Mouse (Mus musculus): ENCODE measurements around the gene Mecom. TPM values are rescaled to one million over a fixed set of nuclear protein-coding genes. Genes with fewer than 3 reads are reported as not detected.
"Not testable (repeated sequence)": the region's sequence is repeated elsewhere in the genome, so short reads cannot be mapped to it uniquely, and the experiment has no call there.

Gene Mecom
- polyA plus RNA-seq, 1 experiment: not detected

DNA sequence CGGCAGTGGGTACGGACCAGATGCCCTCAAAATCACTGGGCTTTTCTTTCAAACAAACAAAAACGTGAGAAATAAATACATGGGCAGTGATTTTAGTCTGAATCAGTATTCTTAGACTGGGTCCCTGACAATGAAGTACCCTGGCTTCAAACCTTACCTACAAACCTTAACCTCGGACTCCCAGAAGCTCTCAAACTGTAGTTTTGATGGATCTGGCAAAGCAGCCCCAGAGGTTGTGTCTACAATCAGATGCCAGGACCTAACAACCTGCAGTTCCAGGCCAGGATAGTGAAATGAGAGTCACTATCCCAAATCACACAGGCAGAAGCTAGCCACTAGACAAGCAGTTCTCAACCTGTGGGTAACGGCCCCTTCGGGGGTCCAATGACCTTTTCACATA, 111.2 kb downstream of the Mecom start:
- Histone ChIP-seq H3K36me3 (replicated peaks; ENCODE audit: low read length) (no peaks in the 10 kb centered on the region), H3K27me3 (replicated peaks) (no peaks in the 10 kb centered on the region), H3K4me3 (replicated peaks) (no peak overlapping the region), H3K4me1 (no peaks in the 10 kb centered on the region), H3K9me3 (no peaks in the 10 kb centered on the region)
- TF ChIP-seq GATA1 (IDR thresholded peaks at IDR 0.05; ENCODE audit: borderline replicate concordance, low read length) (no peak), FLI1 (IDR thresholded peaks at IDR 0.05; ENCODE audit: low read length) (no peak)

DNA sequence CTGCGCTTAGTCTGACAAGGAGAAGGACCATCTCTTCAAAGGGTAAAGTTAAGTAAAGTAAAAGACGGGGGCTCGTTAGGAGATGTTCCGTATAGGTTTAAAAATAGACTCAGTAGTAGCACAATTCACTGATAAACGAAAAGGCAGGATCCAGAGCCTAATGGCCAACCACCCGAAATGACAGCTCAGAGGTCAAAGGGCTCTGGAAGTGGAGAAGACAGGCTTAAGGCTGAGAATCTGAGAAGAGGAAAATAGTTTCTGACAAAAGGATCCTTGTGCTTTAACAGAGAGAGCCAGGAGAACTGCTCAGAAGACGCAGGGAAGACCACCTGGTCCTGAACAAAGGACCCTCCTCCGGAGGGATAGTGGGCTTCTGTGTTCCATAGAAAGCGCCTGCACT, 111.7 kb downstream of the Mecom start:
- Histone ChIP-seq H3K36me3 (replicated peaks; ENCODE audit: low read length) (no peaks in the 10 kb centered on the region), H3K4me3 (replicated peaks) (no peak overlapping the region), H3K9me3 (no peaks in the 10 kb centered on the region), H3K4me1 (no peaks in the 10 kb centered on the region), H3K27me3 (replicated peaks) (no peaks in the 10 kb centered on the region)
- no peak for TF ChIP-seq FLI1 (IDR thresholded peaks at IDR 0.05; ENCODE audit: low read length)
- TF ChIP-seq GATA1 (IDR thresholded peaks at IDR 0.05; ENCODE audit: borderline replicate concordance, low read length): no peak

DNA sequence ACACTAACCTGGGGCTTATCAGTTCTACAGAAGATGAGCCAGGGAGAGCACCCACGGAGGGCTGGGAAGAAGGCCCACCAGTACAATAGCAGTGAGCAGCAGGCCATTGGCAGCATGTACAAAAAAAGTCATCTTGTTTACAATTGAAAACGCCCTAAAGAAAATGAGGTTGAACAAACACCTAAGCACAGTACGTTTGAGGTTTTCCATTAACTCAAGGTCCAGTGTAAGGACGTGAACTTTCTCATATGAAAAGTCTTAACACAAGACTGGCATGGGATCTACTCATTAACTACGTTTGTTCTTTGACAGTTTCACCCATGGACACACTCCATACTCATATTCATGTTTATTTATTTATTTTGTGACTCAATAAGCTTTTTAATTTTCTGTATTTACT, 118.9 kb downstream of the Mecom start:
- Histone ChIP-seq H3K36me3 (replicated peaks; ENCODE audit: low read length) (no peaks in the 10 kb centered on the region), H3K27me3 (replicated peaks) (no peaks in the 10 kb centered on the region), H3K4me3 (replicated peaks) (no peak overlapping the region), H3K4me1 (no peaks in the 10 kb centered on the region), H3K9me3 (no peaks in the 10 kb centered on the region)
- no peak for TF ChIP-seq GATA1 (IDR thresholded peaks at IDR 0.05; ENCODE audit: borderline replicate concordance, low read length)
- no peak for TF ChIP-seq FLI1 (IDR thresholded peaks at IDR 0.05; ENCODE audit: low read length)

DNA sequence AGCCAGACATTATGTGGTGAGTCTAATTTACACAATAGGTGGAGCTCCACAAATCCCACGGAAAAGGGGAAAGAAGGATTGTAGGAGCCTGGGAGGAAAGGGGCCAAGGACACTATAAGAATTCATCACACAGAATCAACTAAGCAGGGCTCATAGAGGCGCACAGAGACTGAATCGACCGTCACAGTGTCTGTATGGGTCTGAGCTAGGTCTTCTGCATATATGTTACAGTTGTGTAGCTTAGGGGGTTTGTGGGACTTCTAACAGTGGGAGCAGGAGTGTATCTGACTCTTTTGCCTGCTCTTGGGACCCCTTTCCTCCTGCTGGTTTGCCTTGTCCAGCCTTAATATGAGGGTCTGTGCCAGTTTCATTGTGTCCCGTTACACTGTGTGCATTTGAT, 123.8 kb downstream of the Mecom start:
- Histone ChIP-seq H3K9me3 (no peaks in the 10 kb centered on the region), H3K36me3 (replicated peaks; ENCODE audit: low read length) (no peaks in the 10 kb centered on the region), H3K4me1 (no peaks in the 10 kb centered on the region), H3K27me3 (replicated peaks) (no peaks in the 10 kb centered on the region), H3K4me3 (replicated peaks) (no peak overlapping the region)
- no peak for TF ChIP-seq FLI1 (IDR thresholded peaks at IDR 0.05; ENCODE audit: low read length)
- TF ChIP-seq GATA1 (IDR thresholded peaks at IDR 0.05; ENCODE audit: borderline replicate concordance, low read length): no peak

DNA sequence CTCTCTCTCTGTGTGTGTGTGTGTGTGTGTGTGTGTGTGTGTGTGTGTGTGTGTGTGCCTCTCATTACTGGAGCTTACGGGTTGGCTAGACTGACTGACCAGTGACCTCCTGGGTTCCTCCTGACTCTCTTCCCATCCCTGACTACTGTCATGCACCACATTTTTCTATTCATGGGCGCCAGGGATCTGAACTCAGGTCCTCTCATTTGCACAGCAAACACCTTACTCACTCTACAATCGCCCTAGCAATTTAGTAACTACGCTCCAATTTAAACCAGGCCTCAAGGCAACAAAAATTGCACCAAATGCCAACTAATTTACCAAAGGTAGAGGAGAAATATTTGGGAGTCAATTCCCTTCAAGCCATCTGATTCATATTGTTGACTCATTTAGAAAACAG, 125.9 kb downstream of the Mecom start:
- H3K4me3 ChIP-seq (replicated peaks): peak overlapping the region; percentile 85
- H3K27me3 ChIP-seq (replicated peaks); H3K36me3 ChIP-seq (replicated peaks; ENCODE audit: low read length); H3K4me1 ChIP-seq; H3K9me3 ChIP-seq: not testable (repeated sequence)

DNA sequence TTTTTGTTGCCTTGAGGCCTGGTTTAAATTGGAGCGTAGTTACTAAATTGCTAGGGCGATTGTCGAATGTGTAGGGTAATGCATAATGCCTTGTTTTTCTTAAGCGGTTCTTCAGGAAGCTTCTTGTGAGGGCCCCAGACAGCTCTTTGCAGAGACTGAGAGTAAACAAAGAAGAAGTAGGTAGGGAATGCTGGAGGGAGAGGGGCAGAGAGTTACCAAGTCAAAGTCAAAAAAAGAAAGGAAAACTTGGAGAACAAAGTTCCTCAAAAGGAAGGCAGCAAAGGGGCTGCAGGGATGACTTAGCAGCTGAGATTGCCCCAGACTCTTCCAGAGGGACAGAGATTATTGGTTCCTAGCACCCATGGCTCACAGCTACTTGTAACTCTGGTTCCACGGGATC, 126.9 kb downstream of the Mecom start:
- TF ChIP-seq FLI1 (IDR thresholded peaks at IDR 0.05; ENCODE audit: low read length) (no peak), GATA1 (IDR thresholded peaks at IDR 0.05; ENCODE audit: borderline replicate concordance, low read length) (no peak)
- Histone ChIP-seq H3K36me3 (replicated peaks; ENCODE audit: low read length) (no peaks in the 10 kb centered on the region), H3K9me3 (no peaks in the 10 kb centered on the region), H3K4me3 (replicated peaks) (no peak overlapping the region), H3K4me1 (no peaks in the 10 kb centered on the region), H3K27me3 (replicated peaks) (no peaks in the 10 kb centered on the region)

DNA sequence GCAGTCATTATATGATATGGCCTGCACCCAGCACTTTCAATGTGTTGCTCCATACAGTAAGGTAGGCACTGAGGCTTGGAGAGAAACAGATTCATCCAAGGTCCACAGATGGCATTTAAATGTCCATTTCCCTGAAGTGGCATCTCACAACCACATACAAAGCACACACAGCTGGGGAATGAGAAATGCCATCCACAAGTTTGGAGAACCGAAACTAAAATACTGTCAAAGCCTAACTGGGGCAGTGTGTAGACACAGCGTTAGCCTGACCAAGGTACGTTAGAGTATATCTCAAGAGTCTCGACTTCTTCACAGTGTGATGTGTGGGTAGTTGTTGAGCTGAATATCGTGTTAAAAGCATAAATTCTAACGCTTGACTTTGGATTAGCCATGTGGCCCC, 133.6 kb downstream of the Mecom start:
- TF ChIP-seq FLI1 (IDR thresholded peaks at IDR 0.05; ENCODE audit: low read length) (no peak), GATA1 (IDR thresholded peaks at IDR 0.05; ENCODE audit: borderline replicate concordance, low read length) (no peak)
- Histone ChIP-seq H3K36me3 (replicated peaks; ENCODE audit: low read length) (no peaks in the 10 kb centered on the region), H3K9me3 (no peaks in the 10 kb centered on the region), H3K4me3 (replicated peaks) (no peak overlapping the region), H3K4me1 (no peaks in the 10 kb centered on the region), H3K27me3 (replicated peaks) (no peaks in the 10 kb centered on the region)

DNA sequence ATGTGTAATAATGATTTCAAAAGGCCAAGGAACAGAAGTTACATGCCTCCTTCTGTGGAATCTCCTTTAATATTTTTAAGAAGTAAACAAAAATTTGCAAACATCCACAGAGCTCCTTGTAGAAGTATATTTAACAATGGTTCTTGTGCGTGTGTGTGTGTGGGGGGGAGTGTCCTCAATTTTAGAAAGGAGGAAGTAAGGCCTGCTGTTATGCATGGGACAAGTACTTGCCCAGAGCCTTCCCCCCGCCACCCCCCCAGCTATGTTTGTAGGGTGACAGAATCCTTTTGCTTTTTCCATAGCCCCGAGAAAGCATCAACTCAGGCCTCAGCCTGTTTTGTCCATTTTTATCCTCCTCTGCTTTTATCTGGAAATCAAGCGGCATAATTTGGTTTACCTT, 137.0 kb downstream of the Mecom start:
- H3K4me3 ChIP-seq (replicated peaks): no peak overlapping the region
- TF ChIP-seq GATA1 (IDR thresholded peaks at IDR 0.05; ENCODE audit: borderline replicate concordance, low read length) (no peak), FLI1 (IDR thresholded peaks at IDR 0.05; ENCODE audit: low read length) (no peak)
- H3K27me3 ChIP-seq (replicated peaks): no peaks in the 10 kb centered on the region
- no peaks in the 10 kb centered on the region for H3K36me3 ChIP-seq (replicated peaks; ENCODE audit: low read length)
- H3K4me1 ChIP-seq: no peaks in the 10 kb centered on the region; the same call in 1 of the 2 replicates
- H3K9me3 ChIP-seq: no peaks in the 10 kb centered on the region

DNA sequence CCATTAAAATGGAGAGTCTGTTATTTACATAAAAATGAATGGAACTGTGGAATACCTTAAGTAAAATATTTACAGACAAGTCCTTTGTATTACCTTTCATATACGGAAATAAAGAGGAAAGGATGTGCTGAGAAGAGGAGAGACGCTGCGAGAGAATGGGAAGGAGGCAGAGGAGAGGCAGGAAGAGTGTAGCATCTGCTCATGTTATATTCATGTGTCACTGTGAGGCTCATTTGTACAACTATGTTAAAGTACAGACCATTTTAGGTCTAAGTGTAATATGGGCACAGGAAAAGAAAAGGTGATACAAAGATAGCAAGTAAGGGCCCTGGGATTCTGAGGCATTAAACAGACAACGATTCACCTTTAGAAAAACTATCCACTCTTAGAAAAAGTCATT, 143.0 kb downstream of the Mecom start:
- H3K4me1 ChIP-seq: no peaks in the 10 kb centered on the region; the same call in 1 of the 2 replicates
- TF ChIP-seq GATA1 (IDR thresholded peaks at IDR 0.05; ENCODE audit: borderline replicate concordance, low read length) (no peak), FLI1 (IDR thresholded peaks at IDR 0.05; ENCODE audit: low read length) (no peak)
- no peaks in the 10 kb centered on the region for H3K27me3 ChIP-seq (replicated peaks)
- no peaks in the 10 kb centered on the region for H3K9me3 ChIP-seq
- no peak overlapping the region for H3K4me3 ChIP-seq (replicated peaks)
- H3K36me3 ChIP-seq (replicated peaks; ENCODE audit: low read length): no peaks in the 10 kb centered on the region

DNA sequence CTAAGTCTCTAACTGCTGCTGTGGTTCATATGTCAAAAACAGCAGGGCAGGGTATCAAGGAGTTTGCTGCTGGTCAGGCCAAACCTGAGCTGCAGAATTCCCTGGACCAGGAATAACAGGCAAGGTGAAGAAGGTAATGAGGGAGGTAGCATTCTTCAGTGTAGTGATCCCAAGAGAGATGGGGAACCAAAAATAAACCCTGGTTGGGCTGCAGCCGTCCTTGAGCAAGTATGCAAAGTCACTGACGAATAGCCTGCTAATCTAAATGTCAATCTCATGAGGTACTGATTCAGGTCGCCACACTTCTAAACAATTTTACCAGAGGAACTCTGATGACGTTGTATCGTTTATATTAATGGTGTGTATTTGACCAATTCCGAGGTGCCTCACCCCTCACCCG, 148.9 kb downstream of the Mecom start:
- no peak for TF ChIP-seq GATA1 (IDR thresholded peaks at IDR 0.05; ENCODE audit: borderline replicate concordance, low read length)
- TF ChIP-seq FLI1 (IDR thresholded peaks at IDR 0.05; ENCODE audit: low read length): no peak
- no peaks in the 10 kb centered on the region for H3K9me3 ChIP-seq
- no peaks in the 10 kb centered on the region for H3K27me3 ChIP-seq (replicated peaks)
- H3K36me3 ChIP-seq (replicated peaks; ENCODE audit: low read length): no peaks in the 10 kb centered on the region
- H3K4me3 ChIP-seq (replicated peaks): no peak overlapping the region
- no peaks in the 10 kb centered on the region for H3K4me1 ChIP-seq

DNA sequence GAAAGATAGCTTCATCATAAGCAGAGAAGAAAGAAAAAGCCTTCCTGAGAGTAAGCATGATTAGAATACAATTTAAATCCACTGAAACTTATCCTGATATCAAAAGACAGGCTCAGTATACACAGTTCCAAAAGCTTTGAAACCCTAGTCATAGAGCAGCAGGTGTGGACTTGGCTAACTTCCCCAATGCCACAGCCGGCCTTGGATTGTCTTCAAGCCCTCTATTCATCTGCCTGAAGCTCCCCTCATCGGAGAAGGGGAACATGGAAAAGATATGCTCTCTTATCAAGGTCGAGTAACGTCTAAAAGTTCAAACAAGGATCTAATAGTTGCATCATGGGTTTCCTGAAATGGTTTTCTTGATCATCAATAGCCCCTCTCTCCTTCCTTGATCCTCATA, 152.9 kb downstream of the Mecom start:
- Histone ChIP-seq H3K4me1 (no peaks in the 10 kb centered on the region), H3K4me3 (replicated peaks) (no peak overlapping the region), H3K36me3 (replicated peaks; ENCODE audit: low read length) (no peaks in the 10 kb centered on the region), H3K9me3 (no peaks in the 10 kb centered on the region), H3K27me3 (replicated peaks) (peaks cover 2% of the 10 kb centered on the region)
- no peak for TF ChIP-seq FLI1 (IDR thresholded peaks at IDR 0.05; ENCODE audit: low read length)
- TF ChIP-seq GATA1 (IDR thresholded peaks at IDR 0.05; ENCODE audit: borderline replicate concordance, low read length): no peak
